Mouse (Mus musculus): ENCODE results near the gene Elk3. TPM values are rescaled to one million over a fixed set of nuclear protein-coding genes. Genes with fewer than 3 reads are reported as not detected.
A peak's percentile ranks its signal among the peaks of the same experiment; 100 is the strongest.

Elk3 gene
- polyA plus RNA-seq, 1 experiment from 2014 or later: 11.3 TPM

- 91% methylated on average over 11 of the region's 11 CpGs for WGBS
- Histone ChIP-seq H3K27ac (no peak overlapping the region), H3K9ac (no peak overlapping the region), H3K4me3 (replicated peaks; ENCODE audit: low read length) (no peak overlapping the region), H3K4me2 (replicated peaks) (no peak overlapping the region), H3K36me3 (replicated peaks; ENCODE audit: control insufficient read depth, insufficient read depth) (no peaks in the 10 kb centered on the region), H3K9me3 (ENCODE audit: control insufficient read depth, low read length) (no peaks in the 10 kb centered on the region), H3K4me1 (replicated peaks; ENCODE audit: control insufficient read depth, insufficient read depth, low read length) (peaks cover 8% of the 10 kb centered on the region), H3K27me3 (ENCODE audit: control insufficient read depth, insufficient read depth, low read length) (peaks cover 8% of the 10 kb centered on the region; the same call in 1 of the 2 replicates)
- ATAC-seq (ENCODE audit: low FRiP score) (no peak), DNase-seq (ENCODE audit: low spot score) (no peak)
Observed at GRCm38 (mm10) chr10:93306367-93306766, 4.6 kb downstream of the Elk3 start.

GRCm38 (mm10) chr10:93305946-93306345, 5.0 kb downstream of the Elk3 start:
- no peak for DNase-seq (ENCODE audit: low spot score)
- Histone ChIP-seq H3K27ac (no peak overlapping the region), H3K4me3 (replicated peaks; ENCODE audit: low read length) (no peak overlapping the region), H3K9ac (no peak overlapping the region), H3K4me2 (replicated peaks) (no peak overlapping the region), H3K27me3 (ENCODE audit: control insufficient read depth, insufficient read depth, low read length) (peaks cover 8% of the 10 kb centered on the region; the same call in 1 of the 2 replicates), H3K9me3 (ENCODE audit: control insufficient read depth, low read length) (no peaks in the 10 kb centered on the region), H3K4me1 (replicated peaks; ENCODE audit: control insufficient read depth, insufficient read depth, low read length) (peaks cover 8% of the 10 kb centered on the region), H3K36me3 (replicated peaks; ENCODE audit: control insufficient read depth, insufficient read depth) (no peaks in the 10 kb centered on the region)
- WGBS: 76% methylated on average over 6 of the region's 6 CpGs
- ATAC-seq (ENCODE audit: low FRiP score): no peak

GRCm38 (mm10) chr10:93303231-93303630, 7.7 kb downstream of the Elk3 start:
- 77% methylated on average over 4 of the region's 4 CpGs for WGBS
- no peak for ATAC-seq (ENCODE audit: low FRiP score)
- no peaks in the 10 kb centered on the region for H3K36me3 ChIP-seq (replicated peaks; ENCODE audit: control insufficient read depth, insufficient read depth)

GRCm38 (mm10) chr10:93301831-93302230, 9.1 kb downstream of the Elk3 start:
- H3K4me2 ChIP-seq (replicated peaks): no peak overlapping the region
- DNase-seq (ENCODE audit: low spot score) (no peak), ATAC-seq (ENCODE audit: low FRiP score) (no peak)
- H3K36me3 ChIP-seq (replicated peaks; ENCODE audit: control insufficient read depth, insufficient read depth): no peaks in the 10 kb centered on the region
- H3K27ac ChIP-seq: no peak overlapping the region
- no peaks in the 10 kb centered on the region for H3K9me3 ChIP-seq (ENCODE audit: control insufficient read depth, low read length)
- H3K9ac ChIP-seq: no peak overlapping the region
- H3K4me1 ChIP-seq (replicated peaks; ENCODE audit: control insufficient read depth, insufficient read depth, low read length): no peaks in the 10 kb centered on the region
- H3K4me3 ChIP-seq (replicated peaks; ENCODE audit: low read length): no peak overlapping the region
- H3K27me3 ChIP-seq (ENCODE audit: control insufficient read depth, insufficient read depth, low read length): no peaks in the 10 kb centered on the region
- 81% methylated on average over 8 of the region's 8 CpGs for WGBS

More at GRCm38 (mm10) chr10:93303231-93303630, 7.7 kb downstream of the Elk3 start:
- H3K9me3 ChIP-seq (ENCODE audit: control insufficient read depth, low read length): no peaks in the 10 kb centered on the region
- DNase-seq (ENCODE audit: low spot score): no peak
- H3K4me1 ChIP-seq (replicated peaks; ENCODE audit: control insufficient read depth, insufficient read depth, low read length): no peaks in the 10 kb centered on the region
- no peaks in the 10 kb centered on the region for H3K27me3 ChIP-seq (ENCODE audit: control insufficient read depth, insufficient read depth, low read length)
- H3K4me2 ChIP-seq (replicated peaks): no peak overlapping the region
- H3K27ac ChIP-seq: no peak overlapping the region
- no peak overlapping the region for H3K9ac ChIP-seq
- H3K4me3 ChIP-seq (replicated peaks; ENCODE audit: low read length): no peak overlapping the region

GRCm38 (mm10) chr10:93298208-93298607, 12.7 kb downstream of the Elk3 start:
- 0 out of 2 replicates have a peak, but pooled peaks cover 4% of the 10 kb centered on the region for H3K4me1 ChIP-seq (replicated peaks; ENCODE audit: control insufficient read depth, insufficient read depth, low read length)
- ATAC-seq (ENCODE audit: low FRiP score) (no peak), DNase-seq (ENCODE audit: low spot score) (no peak)
- H3K4me2 ChIP-seq (replicated peaks): no peak overlapping the region
- H3K9ac ChIP-seq: no peak overlapping the region
- no peak overlapping the region for H3K4me3 ChIP-seq (replicated peaks; ENCODE audit: low read length)
- WGBS: 66% methylated on average over 7 of the region's 7 CpGs
- H3K27ac ChIP-seq: no peak overlapping the region
- no peaks in the 10 kb centered on the region for H3K9me3 ChIP-seq (ENCODE audit: control insufficient read depth, low read length)
- no peaks in the 10 kb centered on the region for H3K27me3 ChIP-seq (ENCODE audit: control insufficient read depth, insufficient read depth, low read length)
- no peaks in the 10 kb centered on the region for H3K36me3 ChIP-seq (replicated peaks; ENCODE audit: control insufficient read depth, insufficient read depth)

- H3K27me3 ChIP-seq (ENCODE audit: control insufficient read depth, insufficient read depth, low read length): no peaks in the 10 kb centered on the region
- ATAC-seq (ENCODE audit: low FRiP score) (no peak), DNase-seq (ENCODE audit: low spot score) (no peak)
- H3K9me3 ChIP-seq (ENCODE audit: control insufficient read depth, low read length): no peaks in the 10 kb centered on the region
- no peak overlapping the region for H3K4me2 ChIP-seq (replicated peaks)
- no peaks in the 10 kb centered on the region for H3K36me3 ChIP-seq (replicated peaks; ENCODE audit: control insufficient read depth, insufficient read depth)
- no peak overlapping the region for H3K27ac ChIP-seq
- no peak overlapping the region for H3K4me3 ChIP-seq (replicated peaks; ENCODE audit: low read length)
- 0 out of 2 replicates have a peak, but pooled peaks cover 4% of the 10 kb centered on the region for H3K4me1 ChIP-seq (replicated peaks; ENCODE audit: control insufficient read depth, insufficient read depth, low read length)
- 36% methylated on average over 5 of the region's 5 CpGs for WGBS
- H3K9ac ChIP-seq: no peak overlapping the region
Observed at GRCm38 (mm10) chr10:93297774-93298173, 13.2 kb downstream of the Elk3 start.

- WGBS: 76% methylated on average over 20 of the region's 20 CpGs
- H3K4me2 ChIP-seq (replicated peaks): 0 out of 2 replicates have a peak overlapping the region, but pooled peaks have one; percentile 15
- H3K4me3 ChIP-seq (replicated peaks; ENCODE audit: low read length): no peak overlapping the region
- H3K27ac ChIP-seq: peak overlapping the region; percentile 32; the same call in 1 of the 2 replicates
- no peak overlapping the region for H3K9ac ChIP-seq
- H3K27me3 ChIP-seq (ENCODE audit: control insufficient read depth, insufficient read depth, low read length): no peaks in the 10 kb centered on the region
- ATAC-seq (ENCODE audit: low FRiP score) (no peak), DNase-seq (ENCODE audit: low spot score) (no peak)
- H3K9me3 ChIP-seq (ENCODE audit: control insufficient read depth, low read length): no peaks in the 10 kb centered on the region
- 0 out of 2 replicates have a peak, but pooled peaks cover 4% of the 10 kb centered on the region for H3K4me1 ChIP-seq (replicated peaks; ENCODE audit: control insufficient read depth, insufficient read depth, low read length)
- H3K36me3 ChIP-seq (replicated peaks; ENCODE audit: control insufficient read depth, insufficient read depth): no peaks in the 10 kb centered on the region
Observed at GRCm38 (mm10) chr10:93294547-93295219, 16.3 kb downstream of the Elk3 start.

GRCm38 (mm10) chr10:93293621-93294020, 17.3 kb downstream of the Elk3 start:
- no peaks in the 10 kb centered on the region for H3K9me3 ChIP-seq (ENCODE audit: control insufficient read depth, low read length)
- ATAC-seq (ENCODE audit: low FRiP score) (no peak), DNase-seq (ENCODE audit: low spot score) (no peak)
- H3K27ac ChIP-seq: no peak overlapping the region
- H3K4me2 ChIP-seq (replicated peaks): no peak overlapping the region
- no peaks in the 10 kb centered on the region for H3K27me3 ChIP-seq (ENCODE audit: control insufficient read depth, insufficient read depth, low read length)
- no peak overlapping the region for H3K9ac ChIP-seq
- H3K36me3 ChIP-seq (replicated peaks; ENCODE audit: control insufficient read depth, insufficient read depth): no peaks in the 10 kb centered on the region
- WGBS: 82% methylated on average over 7 of the region's 7 CpGs
- H3K4me1 ChIP-seq (replicated peaks; ENCODE audit: control insufficient read depth, insufficient read depth, low read length): 0 out of 2 replicates have a peak, but pooled peaks cover 4% of the 10 kb centered on the region
- H3K4me3 ChIP-seq (replicated peaks; ENCODE audit: low read length): no peak overlapping the region

- Histone ChIP-seq H3K4me1 (replicated peaks; ENCODE audit: control insufficient read depth, insufficient read depth, low read length) (0 out of 2 replicates have a peak, but pooled peaks cover 4% of the 10 kb centered on the region), H3K36me3 (replicated peaks; ENCODE audit: control insufficient read depth, insufficient read depth) (no peaks in the 10 kb centered on the region), H3K4me3 (replicated peaks; ENCODE audit: low read length) (no peak overlapping the region), H3K9me3 (ENCODE audit: control insufficient read depth, low read length) (no peaks in the 10 kb centered on the region), H3K27ac (no peak overlapping the region), H3K9ac (no peak overlapping the region), H3K27me3 (ENCODE audit: control insufficient read depth, insufficient read depth, low read length) (no peaks in the 10 kb centered on the region), H3K4me2 (replicated peaks) (no peak overlapping the region)
- ATAC-seq (ENCODE audit: low FRiP score) (no peak), DNase-seq (ENCODE audit: low spot score) (peak; percentile 90)
- WGBS: 5% methylated on average over 6 of the region's 6 CpGs
Observed at GRCm38 (mm10) chr10:93291843-93292242, 19.1 kb downstream of the Elk3 start.
